Mouse (Mus musculus) kidney, postnatal 10 days (tissue): Measurements from ENCODE around the gene Draxin.
"Not testable (repeated sequence)": the region's sequence is repeated elsewhere in the genome, so short reads cannot be mapped to it uniquely, and the experiment has no call there.

Source experiments
- DNase-seq: peaks from one replicate; pipeline ENCODE4 v3.0.0; 2021; ENCODE audit warnings: mixed read lengths

Draxin gene

DNA sequence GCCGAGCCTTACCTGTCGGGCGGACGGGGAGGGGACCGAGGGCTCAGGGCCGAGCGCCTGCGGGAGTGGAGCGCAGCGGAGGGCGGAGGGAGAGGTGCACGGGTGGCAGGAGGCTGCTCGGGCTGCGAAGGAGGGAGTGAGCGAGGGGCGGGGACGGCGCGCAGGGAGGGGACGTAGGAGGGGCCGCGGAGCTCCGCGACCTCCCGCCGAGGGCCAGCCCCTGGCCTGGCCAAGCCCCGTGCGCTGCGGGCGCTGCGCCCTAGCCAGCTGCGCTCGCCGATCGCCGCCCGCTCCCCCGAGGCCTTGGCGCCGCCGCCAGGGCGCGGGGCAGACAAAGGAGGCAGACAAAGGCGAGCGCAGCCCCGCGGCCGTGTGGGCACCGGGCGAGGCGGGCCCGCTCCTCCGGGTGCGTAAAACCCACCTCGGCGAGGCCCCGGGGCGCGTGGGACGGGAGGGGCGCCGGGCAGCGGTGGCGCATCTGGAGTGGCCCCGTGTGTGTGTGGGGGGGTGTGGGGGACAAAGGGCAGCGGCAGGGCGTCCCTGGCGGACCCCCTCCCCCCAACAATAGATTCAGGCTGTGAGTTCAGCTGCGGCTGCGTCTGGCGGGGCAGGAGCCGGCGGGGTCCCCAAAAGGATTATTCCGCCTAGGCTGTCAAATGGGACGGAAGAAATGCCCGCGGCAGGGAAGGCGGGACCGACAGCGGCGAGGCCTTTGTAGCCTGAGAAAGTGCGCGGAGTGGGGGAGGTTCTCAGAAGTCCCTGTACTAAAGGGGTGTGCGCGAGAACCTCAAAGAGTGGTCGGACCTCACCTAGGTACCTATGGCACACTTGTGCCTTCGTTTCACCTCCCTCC lies at the start of gene Draxin:
Gene Draxin (minus strand): TSS at position 138 of the 853 bp plus-strand sequence.
- peak; percentile 78 for DNase-seq

DNA sequence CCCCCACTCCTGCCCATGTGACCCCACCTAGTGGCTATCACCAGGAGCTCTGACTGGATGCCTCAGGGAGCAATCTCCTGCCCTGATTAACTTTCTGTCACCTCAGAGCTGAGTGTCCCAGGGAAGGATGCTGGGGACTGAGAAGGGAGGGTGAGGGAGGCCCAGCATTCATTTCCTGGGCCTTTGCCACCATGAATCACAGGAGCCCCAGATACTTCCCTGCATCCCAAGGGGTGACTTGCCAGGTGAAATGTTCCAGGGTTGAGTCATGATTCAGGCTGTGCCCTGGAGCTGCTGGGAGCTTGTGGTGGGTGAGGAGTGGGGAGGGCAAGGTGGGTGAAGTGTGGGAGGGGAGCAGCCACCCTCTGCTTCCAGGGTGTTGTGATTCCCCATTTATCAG lies 47.2 kb upstream of the Draxin start:
- DNase-seq = no peak

DNA sequence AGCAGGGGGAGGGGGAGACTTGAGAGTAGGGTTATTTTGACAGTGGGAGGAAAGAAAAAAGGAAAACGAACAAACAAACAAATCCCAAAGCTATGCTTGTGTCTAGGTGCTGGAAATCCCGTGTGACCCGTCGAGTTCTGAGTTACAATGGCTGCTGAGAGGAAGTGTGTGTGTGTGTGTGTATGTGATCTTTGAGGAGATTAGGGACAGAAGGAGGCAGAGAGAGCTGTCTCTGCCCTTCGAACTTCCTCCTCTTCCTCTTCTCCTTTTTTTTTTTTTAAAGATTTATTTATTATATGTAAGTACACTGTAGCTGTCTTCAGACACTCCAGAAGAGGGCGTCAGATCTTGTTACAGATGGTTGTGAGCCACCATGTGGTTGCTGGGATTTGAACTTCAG lies 46.1 kb upstream of the Draxin start:
- DNase-seq = not testable (repeated sequence)

DNA sequence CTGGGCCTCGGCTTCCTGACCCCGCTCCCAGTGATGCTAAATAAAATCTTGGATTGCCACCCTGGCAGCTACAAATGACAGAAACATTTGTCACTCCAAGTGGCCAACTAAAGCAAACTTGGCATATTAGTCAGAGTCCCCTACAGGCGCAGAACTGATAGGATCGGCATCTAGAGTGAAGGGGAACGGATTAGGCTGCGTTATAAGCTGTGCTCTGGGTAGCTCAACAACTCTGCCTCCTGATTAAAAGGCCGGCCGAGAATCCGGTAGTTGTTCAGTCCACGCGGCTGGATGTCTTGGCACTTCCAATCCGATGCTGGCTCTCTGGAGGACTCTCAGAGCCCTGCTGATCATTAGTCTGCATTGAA lies 44.0 kb upstream of the Draxin start:
- DNase-seq = no peak

DNA sequence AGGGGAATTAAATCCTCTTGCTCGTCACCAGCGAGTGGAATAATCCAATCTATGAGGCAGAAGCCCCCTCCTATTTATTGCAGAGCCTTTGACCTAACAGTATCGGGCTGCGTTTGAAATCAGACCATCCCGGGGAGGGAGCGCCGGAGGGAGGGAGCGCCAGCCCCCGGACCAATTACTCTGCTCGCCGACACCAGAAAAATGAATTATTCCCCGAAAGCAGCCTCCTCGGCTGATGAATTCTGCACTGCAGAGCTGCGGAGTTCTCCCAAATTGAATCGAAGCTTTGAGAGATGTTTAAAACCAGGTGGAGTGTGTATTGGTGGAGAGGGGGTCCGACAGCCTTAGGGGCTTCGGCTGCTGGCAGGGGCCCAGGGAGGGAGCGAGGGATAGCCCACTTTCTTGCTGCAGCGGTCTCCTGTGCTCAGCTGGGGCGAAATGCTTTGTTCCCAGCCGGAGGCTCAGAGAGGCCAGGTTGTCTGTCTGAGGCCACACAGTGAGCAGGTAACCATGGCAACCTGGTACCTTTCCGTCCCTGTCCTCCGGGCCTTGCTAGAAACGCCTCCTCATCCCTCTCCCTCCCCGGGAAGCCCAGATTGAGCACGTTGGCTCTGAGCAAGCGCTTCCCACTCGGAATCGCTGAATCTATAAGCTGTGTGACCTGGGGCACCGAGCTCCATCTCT lies 43.5 kb upstream of the Draxin start:
- DNase-seq = no peak

DNA sequence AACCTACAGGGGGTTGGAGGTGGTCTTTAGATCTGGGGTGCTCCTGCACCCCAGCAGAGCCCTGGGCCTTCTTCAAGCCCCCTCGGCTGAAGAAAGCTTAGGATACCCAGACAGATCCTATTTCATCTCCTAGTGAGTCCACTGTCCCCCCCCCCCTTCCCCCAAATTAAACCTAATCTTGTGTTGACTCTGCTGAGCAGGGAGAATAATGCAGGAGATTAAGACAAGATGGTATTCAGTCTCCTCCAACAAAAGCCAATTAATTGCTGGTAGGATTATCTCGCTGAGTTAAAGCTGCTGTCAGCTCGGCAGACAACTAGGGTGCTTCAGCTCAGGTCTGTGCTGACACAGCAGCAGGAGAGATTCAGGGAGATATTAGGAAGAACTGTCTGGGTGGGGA lies 40.8 kb upstream of the Draxin start:
- DNase-seq = no peak

DNA sequence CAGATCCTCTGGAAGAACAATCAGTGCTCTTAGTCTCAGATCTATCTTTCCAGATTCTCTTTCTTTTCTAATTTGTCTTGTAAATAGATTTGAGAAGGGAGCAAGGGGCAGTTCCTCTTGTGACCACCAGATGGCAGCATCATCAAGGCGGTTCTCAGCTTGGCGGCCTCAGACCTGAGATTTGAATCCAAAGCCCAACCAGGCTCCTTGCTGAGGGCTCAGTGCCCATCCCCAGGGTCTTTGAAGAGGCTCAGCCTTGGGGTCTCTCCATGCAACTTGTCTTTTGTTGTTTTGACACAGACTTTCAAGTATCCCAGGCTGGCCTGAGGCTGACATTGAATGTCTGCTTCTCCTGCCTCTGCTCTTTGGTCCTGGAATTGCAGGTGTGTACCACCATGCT lies 40.3 kb upstream of the Draxin start:
- peak; percentile 58 for DNase-seq

DNA sequence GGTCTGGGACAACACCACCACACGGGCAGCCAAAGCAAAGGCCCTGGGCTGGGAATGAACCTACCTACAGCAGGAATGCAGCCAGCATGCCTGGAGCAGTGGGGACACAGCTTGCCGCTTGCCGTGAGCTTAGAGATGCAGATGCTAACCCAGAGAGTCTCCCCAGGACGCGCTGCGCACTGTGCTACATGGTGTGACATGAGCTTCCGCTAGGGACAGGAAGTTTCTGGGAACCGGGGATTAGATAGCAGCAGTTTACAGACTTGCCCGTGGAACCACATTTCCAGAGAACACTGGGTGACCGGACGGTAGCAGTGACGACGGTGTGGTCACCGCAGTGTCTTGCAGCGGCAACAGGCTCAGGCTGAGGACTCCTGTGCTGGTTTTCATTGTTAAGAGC lies 39.1 kb upstream of the Draxin start:
- no peak for DNase-seq

DNA sequence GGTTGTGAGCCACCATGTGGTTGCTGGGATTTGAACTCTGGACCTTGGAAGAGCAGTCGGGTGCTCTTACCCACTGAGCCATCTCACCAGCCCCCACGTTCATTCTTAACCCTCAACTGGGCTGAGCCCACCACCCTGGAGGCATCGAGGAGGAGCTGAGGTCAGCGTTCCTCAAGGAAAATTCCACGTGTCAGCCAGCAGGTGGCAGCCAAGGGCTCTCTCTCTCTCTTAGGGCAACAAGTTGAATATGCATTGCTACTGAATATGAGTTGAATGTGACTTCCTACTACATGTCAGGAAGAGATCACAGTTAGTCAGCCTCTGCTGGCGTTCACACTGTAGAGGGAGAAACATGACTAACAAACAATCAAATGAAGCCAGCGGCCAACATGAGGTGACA lies 37.8 kb upstream of the Draxin start:
- DNase-seq = peak; percentile 76

DNA sequence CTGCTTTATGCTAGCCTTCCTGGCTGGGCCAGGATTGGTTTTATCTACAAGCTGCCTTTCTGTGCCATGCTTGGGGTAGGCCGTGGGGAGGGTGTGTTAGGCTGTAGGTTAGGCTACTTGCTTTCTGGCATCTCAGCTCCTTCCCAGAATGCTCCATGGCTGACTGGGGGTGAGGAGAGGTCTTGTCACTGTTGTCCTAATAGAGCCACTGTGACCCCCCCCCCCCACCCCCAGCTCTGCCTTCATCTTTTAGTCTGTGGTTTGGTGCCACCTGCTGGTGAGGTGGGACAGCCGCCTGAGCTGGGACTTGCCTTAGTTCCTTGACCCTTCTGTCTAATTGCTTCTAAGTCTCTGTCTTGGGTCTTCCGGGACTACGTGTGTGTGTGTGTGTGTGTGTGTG lies 36.5 kb upstream of the Draxin start:
- DNase-seq = peak; percentile 87

DNA sequence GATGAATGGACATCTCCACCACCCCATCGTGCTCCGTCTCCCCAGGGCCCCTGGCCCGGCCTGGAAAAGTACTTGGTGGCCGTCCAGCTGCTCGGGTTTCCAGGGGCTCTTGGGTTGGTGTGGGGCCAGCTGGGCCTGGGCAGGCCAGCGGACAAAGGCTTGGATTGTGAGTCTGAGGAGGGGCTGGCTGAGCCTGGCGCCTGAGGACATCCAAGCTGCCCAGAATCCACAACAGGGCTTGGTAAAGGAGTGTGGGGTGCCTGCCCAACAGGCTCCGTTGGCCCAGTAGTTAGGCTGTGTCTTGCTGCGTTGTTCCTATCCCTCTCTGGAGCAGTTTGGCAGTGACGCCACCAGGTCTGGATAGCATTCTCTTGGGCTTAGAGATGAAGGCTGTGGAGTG lies 35.9 kb upstream of the Draxin start:
- no peak for DNase-seq

DNA sequence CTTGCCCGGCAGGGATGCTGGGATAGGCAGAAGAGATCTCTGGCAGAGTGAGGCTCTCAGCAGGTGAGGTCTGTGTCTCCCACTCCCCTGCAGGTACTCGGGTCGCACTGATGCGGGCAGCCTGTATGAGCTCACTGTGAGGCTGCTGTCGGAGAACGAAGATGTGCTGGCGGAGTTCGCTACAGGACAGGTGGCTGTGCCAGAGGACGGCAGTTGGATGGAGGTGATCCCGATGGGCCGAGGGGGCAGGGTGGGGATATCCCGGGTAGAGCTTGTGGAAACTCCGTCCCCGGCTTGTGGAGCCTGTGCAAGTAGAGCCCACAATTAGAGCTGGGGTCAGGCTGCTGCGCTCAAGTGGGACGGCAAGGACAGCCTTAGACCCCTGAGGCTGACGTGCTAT lies 35.1 kb upstream of the Draxin start:
- DNase-seq = no peak

DNA sequence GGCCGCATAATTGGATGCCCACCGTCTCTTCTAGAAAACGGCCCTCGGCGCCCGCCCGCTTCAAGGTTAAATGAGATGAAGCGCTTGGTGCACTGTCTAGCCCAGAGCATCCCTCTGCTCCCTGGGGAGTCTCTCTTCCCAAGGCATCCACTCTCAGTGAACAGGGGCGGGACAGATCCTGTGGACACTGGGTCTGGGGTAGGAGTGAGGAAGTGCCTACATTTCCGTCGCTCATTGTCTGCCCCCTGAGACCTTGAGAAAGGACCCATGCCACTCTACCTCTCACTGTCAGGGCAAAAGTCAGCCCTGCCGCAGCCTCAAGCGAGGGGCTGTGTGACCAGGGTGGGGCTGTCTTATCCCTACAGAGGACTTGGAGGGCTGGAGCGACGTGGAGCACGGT lies 34.0 kb upstream of the Draxin start:
- DNase-seq = no peak

DNA sequence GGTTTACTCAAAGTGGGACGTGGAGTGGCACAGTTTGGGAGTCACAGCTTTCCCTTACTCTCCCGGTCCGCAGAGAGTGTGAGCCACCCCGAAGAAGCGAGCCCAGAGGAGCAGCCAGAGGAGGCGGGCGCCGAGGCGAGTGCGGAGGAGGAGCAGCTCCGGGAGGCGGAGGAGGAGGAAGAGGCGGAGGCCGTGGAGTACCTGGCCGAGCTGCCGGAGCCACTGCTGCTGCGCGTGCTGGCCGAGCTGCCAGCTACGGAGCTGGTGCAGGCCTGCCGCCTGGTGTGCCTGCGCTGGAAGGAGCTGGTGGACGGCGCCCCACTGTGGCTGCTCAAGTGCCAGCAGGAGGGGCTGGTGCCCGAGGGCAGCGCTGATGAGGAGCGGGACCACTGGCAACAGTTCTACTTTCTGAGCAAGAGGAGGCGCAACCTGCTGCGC lies 33.5 kb upstream of the Draxin start:
- DNase-seq = peak; percentile 86

DNA sequence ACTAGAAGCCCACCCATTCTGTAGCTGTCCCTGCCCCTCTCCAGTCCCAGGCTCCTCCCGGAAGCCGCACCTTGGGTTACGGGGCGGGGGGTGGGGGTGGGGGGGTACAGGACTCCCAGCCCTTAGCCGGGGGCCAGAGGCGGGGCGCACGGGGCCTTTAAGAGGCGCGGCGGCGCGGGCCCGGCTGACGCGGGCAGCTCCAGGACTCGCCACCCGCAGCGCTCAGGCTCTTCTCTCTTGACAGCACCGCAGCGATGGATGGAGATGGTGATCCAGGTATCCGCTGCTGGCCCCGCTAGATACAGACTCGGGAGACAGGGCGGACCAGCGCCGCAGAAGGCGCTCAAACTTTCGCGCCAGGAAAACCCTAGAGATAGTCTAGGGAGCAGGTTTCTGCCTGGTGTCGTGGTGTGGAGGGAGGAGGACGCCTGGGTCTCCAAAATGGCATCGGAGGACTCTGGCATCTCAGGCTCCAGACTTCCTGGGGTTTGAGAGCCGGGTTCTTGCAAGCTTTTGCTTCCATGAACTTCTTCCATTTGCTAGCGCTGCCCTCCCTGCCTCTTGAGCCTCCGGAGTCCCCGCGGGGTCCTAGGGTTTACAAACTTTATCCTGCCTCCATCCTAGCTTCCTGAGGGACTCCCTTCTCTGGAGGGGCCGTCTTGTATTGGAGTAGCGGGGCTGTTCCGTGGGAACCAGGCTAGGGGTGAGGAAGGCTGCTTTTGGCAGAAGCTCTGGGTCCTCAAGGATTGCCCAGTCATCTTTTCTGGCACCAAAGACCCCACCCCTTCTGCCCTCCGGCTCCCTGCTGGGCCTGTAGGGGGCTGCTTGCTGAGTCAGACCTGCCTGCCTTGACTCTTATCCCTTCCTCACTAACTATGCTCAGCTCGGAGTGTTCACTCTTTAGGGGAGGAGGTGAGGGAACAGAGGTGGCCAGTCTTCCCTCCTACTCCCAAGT lies 30.2 kb upstream of the Draxin start, which contains the start of the genes Fbxo44 and Fbxo2:
Gene Fbxo44 (minus strand): TSS at position 47 of the 955 bp plus-strand sequence.
Gene Fbxo2 (plus strand): TSS at position 186 of the 955 bp plus-strand sequence.
- DNase-seq = peak; percentile 57

DNA sequence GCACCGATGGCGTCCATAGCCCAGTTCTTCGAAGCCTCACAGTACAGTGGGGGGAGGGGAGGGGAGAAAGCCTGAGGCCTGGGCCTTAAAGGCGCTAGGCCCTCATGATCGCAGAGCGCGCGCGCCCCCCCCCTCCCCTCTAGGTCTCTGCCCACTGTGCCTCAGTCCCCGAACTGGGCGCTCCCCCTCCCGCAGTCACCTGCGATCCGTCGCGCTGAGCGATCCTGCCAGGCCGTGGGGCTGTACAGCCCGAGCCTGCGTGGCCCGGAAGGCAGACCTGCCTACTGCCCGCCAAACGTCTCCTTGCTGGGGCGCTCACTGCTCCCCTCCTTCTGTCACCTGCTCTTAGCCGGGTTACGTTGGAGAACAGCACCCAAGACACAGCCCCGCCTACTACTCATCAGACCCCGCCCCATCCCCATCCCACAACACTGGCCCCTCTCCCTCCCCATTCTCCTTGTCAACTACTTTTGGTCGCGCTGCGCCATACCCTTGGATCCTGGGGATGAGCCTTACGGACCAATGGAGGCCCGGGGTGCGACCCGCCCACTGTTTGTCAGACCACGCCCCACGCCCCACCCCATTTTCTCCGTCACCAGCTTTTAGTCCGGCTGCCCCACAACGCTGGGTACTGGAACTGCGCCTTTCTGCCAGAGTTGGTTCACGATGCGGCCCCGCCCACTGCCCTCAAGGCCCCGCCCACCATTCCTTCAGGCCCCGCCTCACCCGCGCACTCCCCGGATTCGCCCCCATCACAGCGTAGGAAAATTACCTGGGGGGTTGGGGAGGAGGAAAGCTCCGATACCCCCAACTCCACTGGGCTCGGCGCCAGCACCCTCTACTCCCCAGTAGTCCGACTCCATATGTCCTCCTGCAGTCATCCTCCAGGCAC lies 29.3 kb upstream of the Draxin start:
- peak; percentile 96 for DNase-seq

DNA sequence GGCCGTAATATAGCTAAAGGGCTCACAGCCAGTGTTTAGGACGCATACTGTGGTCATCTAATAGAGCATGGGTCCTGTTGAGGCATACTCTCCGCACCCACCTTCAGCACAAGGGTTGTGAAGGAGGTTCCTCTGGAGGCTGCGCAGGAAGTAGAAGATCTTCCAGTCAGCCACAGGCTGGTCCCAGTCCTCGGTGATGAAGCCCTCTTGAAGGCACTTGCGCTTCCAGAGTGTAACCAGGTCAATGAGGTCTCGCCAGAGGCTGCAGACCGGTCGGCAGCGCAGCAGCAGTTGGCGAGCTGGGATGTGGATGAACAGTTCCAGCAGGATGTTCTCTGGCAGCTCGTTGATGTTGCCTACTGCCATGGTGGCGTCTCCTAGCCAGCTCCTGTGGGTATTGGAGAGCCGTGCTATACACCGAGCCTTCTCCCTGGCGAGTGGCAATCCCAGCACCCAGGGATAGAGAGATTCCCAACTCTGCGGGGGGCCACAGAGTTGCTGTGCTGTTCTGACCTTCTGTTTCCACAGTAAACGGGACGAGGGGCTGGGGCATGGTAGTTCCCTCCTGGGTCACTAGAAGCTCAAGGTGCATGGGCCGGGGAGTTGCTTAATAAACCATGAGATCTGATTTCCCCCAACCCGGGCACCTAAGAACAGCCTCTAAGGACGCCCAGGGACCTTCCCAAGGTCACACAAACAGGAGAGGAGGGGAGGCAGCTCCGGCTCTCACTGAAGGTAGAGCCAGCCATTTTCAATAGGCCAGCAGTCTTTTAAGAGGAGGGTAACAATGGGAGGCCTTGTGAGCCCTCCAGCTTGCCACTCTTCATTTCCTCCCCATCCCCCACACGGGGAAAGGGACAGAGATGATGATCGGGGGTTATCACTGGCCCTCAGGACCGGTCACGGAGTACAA lies 28.2 kb upstream of the Draxin start:
- DNase-seq = no peak

DNA sequence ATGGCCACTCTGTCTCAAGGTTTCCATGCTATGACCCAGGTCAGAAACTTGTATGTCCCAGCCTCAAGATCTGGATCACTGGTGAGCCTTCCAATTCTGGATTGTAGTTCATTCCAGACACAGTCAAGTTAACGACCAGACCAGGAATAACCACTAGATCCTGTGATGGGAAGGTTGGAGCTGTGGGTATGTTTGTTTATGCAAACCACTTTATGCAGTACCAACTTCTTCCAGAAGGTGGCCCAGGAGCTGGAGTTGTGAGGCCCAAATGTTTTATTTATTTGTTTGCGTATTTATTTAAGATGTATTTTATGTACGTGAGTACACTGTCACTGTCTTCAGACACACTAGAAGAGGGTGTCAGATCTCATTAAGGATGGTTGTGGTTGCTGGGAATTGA lies 24.5 kb upstream of the Draxin start:
- DNase-seq = peak; percentile 68

DNA sequence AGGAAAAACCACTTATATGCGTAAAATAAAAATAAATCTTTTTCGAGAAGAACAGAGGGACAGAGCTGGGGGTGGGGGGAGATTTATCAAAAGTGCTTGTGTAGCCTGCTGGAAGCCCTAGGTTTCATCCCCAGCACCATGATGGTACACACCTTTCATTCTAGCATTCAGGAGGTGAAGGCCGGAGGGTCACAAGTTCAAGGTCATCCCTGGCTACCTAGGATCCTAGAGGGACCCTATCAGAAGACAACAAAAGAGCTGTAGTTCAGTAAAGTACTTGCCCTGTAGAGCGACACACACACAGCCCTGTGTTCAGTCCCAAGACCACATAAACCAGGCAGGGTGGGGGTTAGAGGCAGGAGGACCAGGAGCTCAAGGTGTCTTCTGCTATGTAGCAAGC lies 23.5 kb upstream of the Draxin start:
- DNase-seq = no peak

DNA sequence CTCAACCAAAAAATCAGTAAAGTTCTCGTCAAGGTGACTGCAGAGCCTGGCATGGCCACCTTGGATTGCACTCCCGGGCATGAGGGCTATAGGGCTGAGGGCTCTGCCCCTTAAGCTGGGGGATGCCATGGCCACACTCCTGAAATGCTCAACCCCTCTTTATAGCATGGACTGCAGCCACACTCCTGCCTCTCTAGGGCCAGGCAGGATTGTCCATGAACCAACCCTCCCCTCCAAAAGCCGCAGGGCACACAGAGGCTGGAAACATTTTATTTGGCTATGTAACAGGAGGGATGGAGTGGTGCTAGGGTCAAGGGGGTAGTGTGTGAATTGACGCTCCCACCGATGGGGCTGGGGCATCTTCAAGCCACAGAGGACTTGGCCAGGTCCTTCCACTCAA lies 22.0 kb upstream of the Draxin start:
- no peak for DNase-seq
